Mouse (Mus musculus): ENCODE measurements around the gene Itgb6. TPM values are rescaled to one million over a fixed set of nuclear protein-coding genes. Genes with fewer than 3 reads are reported as not detected.

Gene Itgb6
- polyA plus RNA-seq, 1 experiment: not detected

- H3K36me3 ChIP-seq (ENCODE audit: control insufficient read depth, insufficient read depth, low read length): no peaks in the 10 kb centered on the region
- no peak for DNase-seq (ENCODE audit: low read depth in 1 of 2, low spot score in 2 of 2)
- TF ChIP-seq CTCF (IDR thresholded peaks at IDR 0.05; ENCODE audit: extremely low read depth, insufficient read depth, insufficient read length, insufficient replicate concordance) (no peak), POLR2A (IDR thresholded peaks at IDR 0.05; ENCODE audit: low read depth, low read length) (no peak)
- H3K27ac ChIP-seq (ENCODE audit: insufficient read depth, low read length): no peak overlapping the region
- WGBS: 85% methylated on average over 7 of the region's 7 CpGs
- no peak overlapping the region for H3K4me3 ChIP-seq (ENCODE audit: extremely low read depth, insufficient read depth, insufficient read length)
- H3K4me1 ChIP-seq (ENCODE audit: control insufficient read depth, insufficient read depth, insufficient read length): no peaks in the 10 kb centered on the region
- H3K27me3 ChIP-seq (ENCODE audit: control insufficient read depth, insufficient read depth, low read length): no peaks in the 10 kb centered on the region
Measured at GRCm38 (mm10) chr2:60697530-60697929, 24.9 kb downstream of the Itgb6 start.

- no peaks in the 10 kb centered on the region for H3K27me3 ChIP-seq (ENCODE audit: control insufficient read depth, insufficient read depth, low read length)
- DNase-seq (ENCODE audit: low read depth in 1 of 2, low spot score in 2 of 2): no peak
- H3K4me3 ChIP-seq (ENCODE audit: extremely low read depth, insufficient read depth, insufficient read length): no peak overlapping the region
- TF ChIP-seq POLR2A (IDR thresholded peaks at IDR 0.05; ENCODE audit: low read depth, low read length) (no peak), CTCF (IDR thresholded peaks at IDR 0.05; ENCODE audit: extremely low read depth, insufficient read depth, insufficient read length, insufficient replicate concordance) (no peak)
- H3K4me1 ChIP-seq (ENCODE audit: control insufficient read depth, insufficient read depth, insufficient read length): no peaks in the 10 kb centered on the region
- H3K27ac ChIP-seq (ENCODE audit: insufficient read depth, low read length): no peak overlapping the region
- no peaks in the 10 kb centered on the region for H3K36me3 ChIP-seq (ENCODE audit: control insufficient read depth, insufficient read depth, low read length)
- WGBS: 97% methylated on average over 6 of the region's 6 CpGs
Measured at GRCm38 (mm10) chr2:60696559-60696958, 25.9 kb downstream of the Itgb6 start.

GRCm38 (mm10) chr2:60695706-60696105 is 26.7 kb downstream of the Itgb6 start:
- Histone ChIP-seq H3K27me3 (ENCODE audit: control insufficient read depth, insufficient read depth, low read length) (no peaks in the 10 kb centered on the region), H3K36me3 (ENCODE audit: control insufficient read depth, insufficient read depth, low read length) (no peaks in the 10 kb centered on the region), H3K4me1 (ENCODE audit: control insufficient read depth, insufficient read depth, insufficient read length) (no peaks in the 10 kb centered on the region), H3K4me3 (ENCODE audit: extremely low read depth, insufficient read depth, insufficient read length) (no peak overlapping the region), H3K27ac (ENCODE audit: insufficient read depth, low read length) (no peak overlapping the region)
- DNase-seq (ENCODE audit: low read depth in 1 of 2, low spot score in 2 of 2): no peak
- 88% methylated on average over 8 of the region's 8 CpGs for WGBS
- TF ChIP-seq CTCF (IDR thresholded peaks at IDR 0.05; ENCODE audit: extremely low read depth, insufficient read depth, insufficient read length, insufficient replicate concordance): no peak
- no peak for TF ChIP-seq POLR2A (IDR thresholded peaks at IDR 0.05; ENCODE audit: low read depth, low read length)

GRCm38 (mm10) chr2:60694563-60694962 is 27.9 kb downstream of the Itgb6 start:
- H3K36me3 ChIP-seq (ENCODE audit: control insufficient read depth, insufficient read depth, low read length): no peaks in the 10 kb centered on the region
- DNase-seq (ENCODE audit: low read depth in 1 of 2, low spot score in 2 of 2): no peak
- 87% methylated on average over 8 of the region's 8 CpGs for WGBS
- H3K4me3 ChIP-seq (ENCODE audit: extremely low read depth, insufficient read depth, insufficient read length): no peak overlapping the region
- H3K27ac ChIP-seq (ENCODE audit: insufficient read depth, low read length): no peak overlapping the region
- H3K27me3 ChIP-seq (ENCODE audit: control insufficient read depth, insufficient read depth, low read length): no peaks in the 10 kb centered on the region
- no peaks in the 10 kb centered on the region for H3K4me1 ChIP-seq (ENCODE audit: control insufficient read depth, insufficient read depth, insufficient read length)
- no peak for TF ChIP-seq CTCF (IDR thresholded peaks at IDR 0.05; ENCODE audit: extremely low read depth, insufficient read depth, insufficient read length, insufficient replicate concordance)
- TF ChIP-seq POLR2A (IDR thresholded peaks at IDR 0.05; ENCODE audit: low read depth, low read length): no peak

- Histone ChIP-seq H3K27ac (ENCODE audit: insufficient read depth, low read length) (no peak overlapping the region), H3K4me1 (ENCODE audit: control insufficient read depth, insufficient read depth, insufficient read length) (no peaks in the 10 kb centered on the region), H3K4me3 (ENCODE audit: extremely low read depth, insufficient read depth, insufficient read length) (no peak overlapping the region), H3K36me3 (ENCODE audit: control insufficient read depth, insufficient read depth, low read length) (no peaks in the 10 kb centered on the region), H3K27me3 (ENCODE audit: control insufficient read depth, insufficient read depth, low read length) (no peaks in the 10 kb centered on the region)
- WGBS: 84% methylated on average over 5 of the region's 5 CpGs
- no peak for TF ChIP-seq POLR2A (IDR thresholded peaks at IDR 0.05; ENCODE audit: low read depth, low read length)
- no peak for TF ChIP-seq CTCF (IDR thresholded peaks at IDR 0.05; ENCODE audit: extremely low read depth, insufficient read depth, insufficient read length, insufficient replicate concordance)
- no peak for DNase-seq (ENCODE audit: low read depth in 1 of 2, low spot score in 2 of 2)
Measured at GRCm38 (mm10) chr2:60692239-60692638, 30.2 kb downstream of the Itgb6 start.

DNA sequence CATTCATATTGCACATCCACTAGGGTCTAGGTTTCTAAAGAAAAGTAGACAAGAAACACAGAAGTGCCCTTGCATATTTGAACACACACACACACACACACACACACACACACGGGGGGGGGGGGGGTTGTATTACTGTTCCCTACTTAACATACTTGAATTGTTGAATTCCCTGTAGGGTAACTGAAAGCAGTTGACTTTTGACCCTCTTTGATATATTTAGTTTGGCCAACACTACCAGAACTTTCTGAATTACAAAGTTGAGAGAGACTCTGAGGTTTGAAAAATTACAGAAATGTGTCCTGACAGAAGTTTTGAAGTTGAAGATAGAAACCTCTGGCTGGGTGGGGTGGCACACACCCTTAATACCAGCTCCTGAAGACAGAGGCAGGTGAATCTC is 32.2 kb downstream of the Itgb6 start:
- DNase-seq (ENCODE audit: low read depth in 1 of 2, low spot score in 2 of 2): no peak
- Histone ChIP-seq H3K27me3 (ENCODE audit: control insufficient read depth, insufficient read depth, low read length) (no peaks in the 10 kb centered on the region), H3K4me1 (ENCODE audit: control insufficient read depth, insufficient read depth, insufficient read length) (no peaks in the 10 kb centered on the region), H3K4me3 (ENCODE audit: extremely low read depth, insufficient read depth, insufficient read length) (no peak overlapping the region), H3K36me3 (ENCODE audit: control insufficient read depth, insufficient read depth, low read length) (no peaks in the 10 kb centered on the region), H3K27ac (ENCODE audit: insufficient read depth, low read length) (no peak overlapping the region)
- no peak for TF ChIP-seq CTCF (IDR thresholded peaks at IDR 0.05; ENCODE audit: extremely low read depth, insufficient read depth, insufficient read length, insufficient replicate concordance)
- no peak for TF ChIP-seq POLR2A (IDR thresholded peaks at IDR 0.05; ENCODE audit: low read depth, low read length)
- 77% methylated on average over 1 of the region's 1 CpGs for WGBS

GRCm38 (mm10) chr2:60688944-60689615 is 33.4 kb downstream of the Itgb6 start:
- H3K4me1 ChIP-seq (ENCODE audit: control insufficient read depth, insufficient read depth, insufficient read length): no peaks in the 10 kb centered on the region
- DNase-seq (ENCODE audit: low read depth in 1 of 2, low spot score in 2 of 2): no peak
- 58% methylated on average over 14 of the region's 14 CpGs for WGBS
- no peaks in the 10 kb centered on the region for H3K36me3 ChIP-seq (ENCODE audit: control insufficient read depth, insufficient read depth, low read length)
- no peak for TF ChIP-seq CTCF (IDR thresholded peaks at IDR 0.05; ENCODE audit: extremely low read depth, insufficient read depth, insufficient read length, insufficient replicate concordance)
- TF ChIP-seq POLR2A (IDR thresholded peaks at IDR 0.05; ENCODE audit: low read depth, low read length): no peak
- H3K27ac ChIP-seq (ENCODE audit: insufficient read depth, low read length): no peak overlapping the region
- H3K27me3 ChIP-seq (ENCODE audit: control insufficient read depth, insufficient read depth, low read length): no peaks in the 10 kb centered on the region
- no peak overlapping the region for H3K4me3 ChIP-seq (ENCODE audit: extremely low read depth, insufficient read depth, insufficient read length)

Measured in spleen, adult 2 months (tissue).